Mouse (Mus musculus) spleen, adult 2 months (tissue): ENCODE measurements around the gene Olfr204.

Experiments used
- CTCF ChIP-seq: fragments of 200-500 bp; IDR thresholded peaks from 2 replicates; pipeline ENCODE4 v1.5.1; 2011; ENCODE audit warnings: mild to moderate bottlenecking, inconsistent platforms; ENCODE audit not compliant: insufficient read depth, insufficient read length, insufficient replicate concordance; ENCODE audit errors: extremely low read depth
- POLR2A ChIP-seq: fragments of 200-500 bp; IDR thresholded peaks from 2 replicates; pipeline ENCODE4 v1.6.1; 2011; ENCODE audit warnings: low read depth, low read length, inconsistent platforms

DNA sequence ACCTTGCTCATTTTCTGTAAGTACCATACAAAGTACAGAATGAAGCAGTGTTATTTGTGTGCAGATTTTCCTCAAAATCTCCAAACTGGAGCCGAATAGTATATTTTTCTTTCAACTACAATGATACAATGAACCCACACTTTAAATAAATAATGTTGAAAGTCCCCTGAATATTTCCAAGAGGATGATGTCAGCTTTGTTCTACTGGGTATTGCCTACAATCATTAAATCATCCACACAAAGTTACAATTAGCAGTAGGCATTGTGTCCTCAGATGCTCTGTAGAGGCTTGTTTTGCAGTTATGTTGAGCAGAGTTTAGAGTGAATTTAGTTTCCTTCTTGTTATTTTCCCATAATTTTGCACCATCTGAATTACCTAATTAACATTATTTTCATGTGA is 31.4 kb downstream of the Olfr204 start, which contains the start of gene Olfr202:
- no peak for TF ChIP-seq CTCF
- no peak for TF ChIP-seq POLR2A
